Mouse (Mus musculus): ENCODE data around the gene Cox19. TPM values are rescaled to one million over a fixed set of nuclear protein-coding genes. Genes with fewer than 3 reads are reported as not detected.
"Not testable (repeated sequence)": the region's sequence is repeated elsewhere in the genome, so short reads cannot be mapped to it uniquely, and the experiment has no call there.

Gene Cox19
- polyA plus RNA-seq, 1 experiment from 2014 or later: 155 TPM

DNA sequence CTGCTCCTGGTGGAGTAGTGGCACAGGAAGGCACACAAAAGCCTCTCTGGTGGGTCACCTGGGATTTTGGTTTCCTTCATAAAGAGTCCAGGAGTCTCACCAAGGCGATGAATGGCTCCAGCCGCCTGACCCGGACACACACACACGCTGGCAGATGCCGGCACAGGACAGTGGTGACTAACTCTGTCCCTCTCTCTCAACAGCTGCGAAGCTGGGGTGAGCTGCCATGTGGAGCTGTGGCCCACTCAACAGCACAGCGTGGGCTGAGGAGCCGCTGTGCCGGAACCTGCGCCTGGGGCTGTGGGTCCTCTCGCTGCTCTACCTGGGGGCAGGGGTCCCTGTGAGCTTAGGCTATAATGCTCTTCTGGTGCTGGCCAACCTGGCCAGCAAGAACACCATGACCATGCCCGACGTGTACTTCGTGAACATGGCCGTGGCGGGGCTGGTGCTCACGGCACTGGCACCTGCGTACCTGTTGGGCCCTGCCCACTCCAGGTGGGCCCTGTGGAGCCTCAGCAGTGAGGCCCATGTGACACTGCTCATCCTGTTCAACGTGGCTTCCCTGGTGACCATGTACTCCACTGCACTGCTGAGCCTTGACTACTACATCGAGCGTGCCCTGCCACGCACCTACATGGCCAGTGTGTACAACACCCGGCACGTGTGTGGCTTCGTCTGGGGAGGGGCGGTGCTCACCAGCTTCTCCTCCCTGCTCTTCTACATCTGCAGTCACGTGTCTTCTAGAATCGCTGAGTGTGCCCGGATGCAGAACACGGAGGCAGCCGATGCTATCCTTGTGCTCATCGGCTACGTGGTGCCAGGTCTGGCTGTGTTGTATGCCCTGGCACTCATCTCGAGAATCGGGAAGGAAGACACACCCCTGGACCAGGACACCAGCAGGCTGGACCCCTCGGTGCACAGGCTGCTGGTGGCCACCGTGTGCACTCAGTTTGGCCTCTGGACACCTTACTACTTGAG lies 41.3 kb upstream of the Cox19 start:
- H3K36me3 ChIP-seq (ENCODE audit: control insufficient read depth, insufficient read depth, low read length): no peaks in the 10 kb centered on the region
- ATAC-seq (no peak), DNase-seq (ENCODE audit: low spot score) (no peak)
- no peaks in the 10 kb centered on the region for H3K9me3 ChIP-seq (replicated peaks; ENCODE audit: control insufficient read depth, low read length)
- H3K27me3 ChIP-seq (replicated peaks; ENCODE audit: control insufficient read depth, insufficient read depth, low read length): no peaks in the 10 kb centered on the region
- 94% methylated on average over 37 of the region's 37 CpGs for WGBS
- no peak overlapping the region for H3K9ac ChIP-seq (ENCODE audit: low read length)
- no peak overlapping the region for H3K4me3 ChIP-seq (ENCODE audit: low read depth, low read length)
- no peak overlapping the region for H3K4me2 ChIP-seq (ENCODE audit: low read length)
- H3K4me1 ChIP-seq (ENCODE audit: control insufficient read depth, insufficient read depth, low read length): no peaks in the 10 kb centered on the region
- no peak overlapping the region for H3K27ac ChIP-seq (ENCODE audit: low read depth, low read length)

DNA sequence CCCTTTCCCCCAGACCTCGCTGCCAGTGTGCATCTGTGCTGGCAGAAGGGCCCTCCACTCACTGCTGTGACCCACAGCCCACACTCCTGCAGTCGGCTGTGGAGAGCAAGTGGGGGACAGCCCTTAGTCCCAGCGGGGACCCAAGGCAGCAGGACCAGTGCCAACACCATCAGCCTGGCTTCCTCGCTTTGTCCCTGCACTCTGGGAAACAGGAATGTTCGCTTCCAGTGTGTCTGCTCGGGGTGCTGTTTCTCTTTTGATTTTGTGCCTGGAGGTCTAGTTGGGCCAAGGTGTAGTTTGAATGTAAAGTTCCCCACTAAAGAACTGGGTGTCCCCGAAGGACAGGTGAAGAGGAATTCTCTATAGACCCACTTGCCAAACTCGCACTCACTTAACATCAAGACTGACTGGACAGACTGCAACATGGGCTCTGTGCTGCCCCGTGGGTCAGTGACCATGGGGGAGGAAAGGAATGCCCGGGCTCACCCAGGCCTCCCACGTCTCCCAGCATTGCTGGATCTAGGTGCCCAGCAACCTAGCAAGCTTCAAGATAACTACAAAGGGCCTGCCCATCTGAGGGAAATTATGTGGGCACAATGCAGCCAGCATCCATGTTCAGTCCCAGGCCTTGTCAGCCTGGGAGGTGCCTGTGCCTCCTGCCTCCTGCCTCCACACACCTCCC lies 40.2 kb upstream of the Cox19 start:
- no peak overlapping the region for H3K9ac ChIP-seq (ENCODE audit: low read length)
- WGBS: 77% methylated on average over 11 of the region's 11 CpGs
- H3K27ac ChIP-seq (ENCODE audit: low read depth, low read length): no peak overlapping the region
- H3K27me3 ChIP-seq (replicated peaks; ENCODE audit: control insufficient read depth, insufficient read depth, low read length): no peaks in the 10 kb centered on the region
- no peaks in the 10 kb centered on the region for H3K36me3 ChIP-seq (ENCODE audit: control insufficient read depth, insufficient read depth, low read length)
- ATAC-seq (no peak), DNase-seq (ENCODE audit: low spot score) (no peak)
- H3K4me1 ChIP-seq (ENCODE audit: control insufficient read depth, insufficient read depth, low read length): no peaks in the 10 kb centered on the region
- no peaks in the 10 kb centered on the region for H3K9me3 ChIP-seq (replicated peaks; ENCODE audit: control insufficient read depth, low read length)
- no peak overlapping the region for H3K4me2 ChIP-seq (ENCODE audit: low read length)
- no peak overlapping the region for H3K4me3 ChIP-seq (ENCODE audit: low read depth, low read length)

DNA sequence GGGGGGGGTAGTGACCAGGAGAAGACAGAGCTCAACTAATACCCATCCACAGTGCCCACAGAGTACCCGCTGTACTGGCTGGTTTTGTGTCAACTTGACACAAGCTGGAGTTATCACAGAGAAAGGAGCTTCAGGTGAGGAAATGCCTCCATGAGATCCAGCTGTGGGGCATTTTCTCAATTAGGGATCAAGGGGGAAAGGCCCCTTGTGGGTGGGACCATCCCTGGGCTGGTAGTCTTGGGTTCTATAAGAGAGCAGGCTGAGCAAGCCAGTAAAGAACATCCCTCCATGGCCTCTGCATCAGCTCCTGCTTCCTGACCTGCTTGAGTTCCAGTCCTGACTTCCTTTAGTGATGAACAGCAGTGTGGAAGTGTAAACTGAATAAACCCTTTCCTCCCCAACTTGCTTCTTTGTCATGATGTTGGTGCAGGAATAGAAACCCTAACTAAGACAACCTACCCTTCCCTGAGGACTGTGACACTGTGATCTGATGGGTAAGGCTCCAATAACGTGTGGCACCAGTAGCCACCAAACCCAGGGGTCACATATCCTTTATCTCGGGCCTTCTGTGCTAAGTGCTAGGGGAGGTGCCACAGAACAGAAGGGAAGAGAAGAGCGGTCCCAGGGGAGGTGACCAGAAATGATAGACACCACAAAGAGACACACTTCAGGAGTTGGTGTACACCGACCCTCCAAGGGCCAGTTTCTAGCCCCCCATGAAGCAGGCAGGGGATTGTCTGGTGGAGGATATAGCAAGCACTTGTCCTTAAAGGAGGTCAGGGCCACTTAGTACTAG lies 39.3 kb upstream of the Cox19 start:
- WGBS: 79% methylated on average over 5 of the region's 5 CpGs
- H3K36me3 ChIP-seq (ENCODE audit: control insufficient read depth, insufficient read depth, low read length); H3K4me3 ChIP-seq (ENCODE audit: low read depth, low read length); DNase-seq (ENCODE audit: low spot score); H3K4me1 ChIP-seq (ENCODE audit: control insufficient read depth, insufficient read depth, low read length); H3K9ac ChIP-seq (ENCODE audit: low read length); H3K27me3 ChIP-seq (replicated peaks; ENCODE audit: control insufficient read depth, insufficient read depth, low read length); H3K27ac ChIP-seq (ENCODE audit: low read depth, low read length); H3K4me2 ChIP-seq (ENCODE audit: low read length); H3K9me3 ChIP-seq (replicated peaks; ENCODE audit: control insufficient read depth, low read length); ATAC-seq: not testable (repeated sequence)

DNA sequence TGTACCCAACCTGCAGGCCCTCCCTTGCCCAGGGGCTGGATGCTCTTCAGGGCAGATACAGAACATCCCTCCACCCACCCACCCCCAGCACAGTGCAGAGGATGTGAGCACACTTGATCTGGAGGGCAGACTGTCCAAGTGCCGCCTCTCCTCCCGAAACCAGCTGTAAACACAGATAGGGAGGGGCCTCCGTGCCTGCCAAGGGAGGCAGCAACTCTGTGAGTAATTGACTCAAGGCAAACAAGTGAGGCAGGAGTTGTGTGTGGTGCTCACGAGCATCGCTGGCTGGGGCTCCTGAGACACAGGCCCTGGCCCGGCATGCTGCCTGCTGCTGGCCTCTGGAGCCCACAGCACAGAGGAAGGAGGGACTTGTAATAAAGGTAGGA lies 38.5 kb upstream of the Cox19 start:
- Histone ChIP-seq H3K4me2 (ENCODE audit: low read length) (no peak overlapping the region), H3K9me3 (replicated peaks; ENCODE audit: control insufficient read depth, low read length) (no peaks in the 10 kb centered on the region), H3K36me3 (ENCODE audit: control insufficient read depth, insufficient read depth, low read length) (no peaks in the 10 kb centered on the region), H3K9ac (ENCODE audit: low read length) (no peak overlapping the region), H3K4me1 (ENCODE audit: control insufficient read depth, insufficient read depth, low read length) (no peaks in the 10 kb centered on the region), H3K27ac (ENCODE audit: low read depth, low read length) (no peak overlapping the region), H3K4me3 (ENCODE audit: low read depth, low read length) (no peak overlapping the region), H3K27me3 (replicated peaks; ENCODE audit: control insufficient read depth, insufficient read depth, low read length) (no peaks in the 10 kb centered on the region)
- WGBS: 61% methylated on average over 6 of the region's 6 CpGs
- DNase-seq (ENCODE audit: low spot score): no peak
- no peak for ATAC-seq

DNA sequence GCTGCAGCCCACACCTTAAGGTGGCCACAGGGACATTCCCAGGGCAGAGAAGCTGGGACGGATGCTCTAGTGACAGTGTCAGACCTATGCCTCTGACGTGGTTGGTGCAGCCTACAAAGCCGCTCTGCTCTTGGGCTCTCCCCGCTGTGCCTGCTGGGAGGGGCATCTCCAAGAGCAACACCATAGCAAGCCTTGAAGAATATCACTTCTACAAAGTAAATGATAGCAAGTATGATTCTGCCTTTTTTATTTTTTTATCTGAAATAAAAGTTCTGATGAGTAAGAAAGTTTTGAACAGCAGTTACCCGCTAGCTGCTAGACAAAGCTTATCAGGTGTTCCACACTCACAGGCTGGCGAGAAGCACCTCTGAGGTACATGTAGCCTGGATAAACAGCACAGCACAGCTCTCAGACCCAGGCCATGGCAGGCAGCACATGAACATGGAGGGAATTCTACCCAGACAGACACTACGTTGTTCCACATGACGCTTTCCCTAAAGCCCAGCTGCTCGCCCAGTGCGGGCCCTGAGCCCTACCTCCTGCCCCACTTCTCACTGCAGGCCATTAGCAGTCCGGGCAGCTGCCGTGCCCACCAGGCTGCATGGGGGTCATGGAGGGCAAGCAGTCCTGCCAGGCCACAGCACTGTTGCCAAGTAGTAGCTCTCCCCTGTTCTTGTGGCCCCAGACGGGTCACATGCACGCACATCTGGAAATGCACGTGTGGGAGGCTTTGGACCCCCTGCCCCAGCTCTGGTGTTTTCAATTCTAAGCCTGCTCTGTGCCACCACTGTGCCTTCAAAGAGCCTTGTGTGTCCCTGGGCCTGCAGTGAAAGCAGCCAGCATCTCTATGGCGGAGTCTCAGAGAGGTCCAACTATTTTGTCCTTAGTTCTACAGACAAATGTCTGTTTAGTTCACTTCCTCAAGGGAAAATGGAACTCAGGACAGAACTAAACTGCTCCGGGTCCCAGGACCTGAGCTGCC lies 37.8 kb upstream of the Cox19 start:
- no peak overlapping the region for H3K4me3 ChIP-seq (ENCODE audit: low read depth, low read length)
- no peaks in the 10 kb centered on the region for H3K27me3 ChIP-seq (replicated peaks; ENCODE audit: control insufficient read depth, insufficient read depth, low read length)
- no peak overlapping the region for H3K9ac ChIP-seq (ENCODE audit: low read length)
- H3K27ac ChIP-seq (ENCODE audit: low read depth, low read length): peak overlapping the region; percentile 5; the same call in 1 of the 2 replicates
- WGBS: 83% methylated on average over 17 of the region's 17 CpGs
- ATAC-seq (no peak), DNase-seq (ENCODE audit: low spot score) (no peak)
- no peaks in the 10 kb centered on the region for H3K36me3 ChIP-seq (ENCODE audit: control insufficient read depth, insufficient read depth, low read length)
- H3K9me3 ChIP-seq (replicated peaks; ENCODE audit: control insufficient read depth, low read length): no peaks in the 10 kb centered on the region
- no peaks in the 10 kb centered on the region for H3K4me1 ChIP-seq (ENCODE audit: control insufficient read depth, insufficient read depth, low read length)
- H3K4me2 ChIP-seq (ENCODE audit: low read length): no peak overlapping the region

DNA sequence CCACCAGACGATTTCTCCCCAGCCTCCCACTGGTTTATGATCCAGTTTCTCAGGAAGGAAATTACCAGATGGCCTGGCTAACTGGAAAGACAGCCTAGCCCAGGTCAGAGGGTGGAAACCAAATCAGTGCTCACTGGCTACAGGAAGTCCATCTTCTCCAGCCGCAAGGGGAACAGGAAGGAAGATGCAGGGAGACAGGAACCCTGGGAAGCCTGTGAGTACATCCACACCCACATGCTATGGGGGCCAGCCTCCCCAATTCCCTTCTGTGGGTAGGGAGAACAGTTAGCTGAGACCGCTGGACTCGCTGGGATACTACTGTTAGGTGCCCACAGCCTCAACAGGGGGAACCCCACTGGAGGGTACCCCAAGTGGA lies 37.0 kb upstream of the Cox19 start:
- H3K36me3 ChIP-seq (ENCODE audit: control insufficient read depth, insufficient read depth, low read length): no peaks in the 10 kb centered on the region
- H3K9me3 ChIP-seq (replicated peaks; ENCODE audit: control insufficient read depth, low read length): no peaks in the 10 kb centered on the region
- H3K27me3 ChIP-seq (replicated peaks; ENCODE audit: control insufficient read depth, insufficient read depth, low read length): no peaks in the 10 kb centered on the region
- WGBS: 86% methylated on average over 4 of the region's 4 CpGs
- no peak overlapping the region for H3K27ac ChIP-seq (ENCODE audit: low read depth, low read length)
- H3K9ac ChIP-seq (ENCODE audit: low read length): no peak overlapping the region
- ATAC-seq: no peak
- no peak overlapping the region for H3K4me3 ChIP-seq (ENCODE audit: low read depth, low read length)
- H3K4me2 ChIP-seq (ENCODE audit: low read length): no peak overlapping the region
- DNase-seq (ENCODE audit: low spot score): no peak
- no peaks in the 10 kb centered on the region for H3K4me1 ChIP-seq (ENCODE audit: control insufficient read depth, insufficient read depth, low read length)

DNA sequence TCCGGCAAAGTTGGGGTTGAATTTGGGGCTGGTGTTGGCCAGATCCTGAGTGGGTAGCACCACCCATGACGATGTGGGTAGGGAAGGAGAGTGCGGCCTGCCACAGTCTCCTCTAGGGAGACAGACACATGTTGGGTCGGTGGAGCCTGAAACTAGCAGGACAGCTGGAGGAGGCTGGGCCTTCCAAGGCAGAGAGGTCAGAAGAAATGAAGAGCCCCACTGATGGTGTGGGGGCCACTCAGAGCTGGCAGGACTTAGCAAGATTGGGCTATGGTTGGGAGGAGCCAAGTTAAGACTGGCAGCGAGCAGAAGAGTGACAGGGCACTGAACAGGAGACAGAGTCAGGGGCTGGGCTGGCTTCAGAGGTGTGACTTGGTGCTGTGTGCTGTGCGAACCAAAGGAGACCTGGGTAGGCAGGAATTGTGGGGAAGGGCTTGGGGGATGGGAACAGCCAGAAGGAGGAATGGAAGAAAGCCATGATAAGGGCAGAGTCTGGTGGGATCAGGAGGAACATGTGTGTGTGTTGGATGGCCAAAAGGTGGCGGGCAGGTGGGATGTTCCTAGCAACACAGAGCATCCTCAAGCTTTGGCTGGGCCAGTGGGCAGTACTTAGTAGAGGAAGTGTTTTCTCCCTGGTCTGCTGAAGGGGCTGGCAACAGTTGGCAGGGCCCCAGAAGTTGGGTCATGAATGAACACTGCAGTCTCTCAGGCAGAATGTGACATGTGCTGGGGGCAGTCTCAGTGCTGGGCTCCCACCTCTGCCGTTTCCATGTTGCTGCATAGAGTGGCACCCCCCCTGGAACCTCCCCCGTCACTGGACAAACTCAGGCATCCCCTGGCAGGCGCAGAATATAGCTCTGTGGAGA lies 36.3 kb upstream of the Cox19 start:
- no peak overlapping the region for H3K27ac ChIP-seq (ENCODE audit: low read depth, low read length)

More for the DNA sequence above, 36.3 kb upstream of the Cox19 start:
- DNase-seq (ENCODE audit: low spot score): no peak
- no peaks in the 10 kb centered on the region for H3K4me1 ChIP-seq (ENCODE audit: control insufficient read depth, insufficient read depth, low read length)
- H3K4me3 ChIP-seq (ENCODE audit: low read depth, low read length): no peak overlapping the region
- H3K9ac ChIP-seq (ENCODE audit: low read length): no peak overlapping the region
- ATAC-seq: peak; percentile 15; the same call in 1 of the 2 replicates
- H3K27me3 ChIP-seq (replicated peaks; ENCODE audit: control insufficient read depth, insufficient read depth, low read length): no peaks in the 10 kb centered on the region
- 85% methylated on average over 10 of the region's 10 CpGs for WGBS
- no peaks in the 10 kb centered on the region for H3K9me3 ChIP-seq (replicated peaks; ENCODE audit: control insufficient read depth, low read length)
- no peaks in the 10 kb centered on the region for H3K36me3 ChIP-seq (ENCODE audit: control insufficient read depth, insufficient read depth, low read length)
- no peak overlapping the region for H3K4me2 ChIP-seq (ENCODE audit: low read length)
